10 mouse cellular contexts compared by ENCODE assay signal in genomic region chr14:31388086-31388872, GRCm38 (mm10). TPM values are rescaled to one million over a fixed set of nuclear protein-coding genes. Genes with fewer than 3 reads are reported as not detected.
DNase-seq lines count a peak whose midpoint lies in the region; ATAC-seq and TF ChIP-seq lines count a peak whose summit lies in the region.
"Had no signal": no experiment of that assay in that cellular context is flagged by ENCODE, and none has a peak within 500 bp of the region (broad histone marks: within the 10 kb centered on the region; RNA-seq: fewer than 3 reads in every experiment).

No protein-coding gene starts in this region.

- no peak overlapping the region for H3K4me2 ChIP-seq in heart, embryonic 14.5 days (ENCODE audit: low read length)
- H3K4me2 ChIP-seq in midbrain, embryonic 11.5 days = no peak overlapping the region
- no peak overlapping the region for H3K4me2 ChIP-seq in hindbrain, embryonic 11.5 days (replicated peaks; ENCODE audit: low read depth, low read length)
- no peak overlapping the region for H3K4me2 ChIP-seq in midbrain, postnatal 0 days (ENCODE audit: low read depth, low read length, poor library complexity, severe bottlenecking)
- H3K4me2 ChIP-seq in forebrain, embryonic 15.5 days (replicated peaks) = no peak overlapping the region

- ATAC-seq in heart, embryonic 14.5 days (ENCODE audit: insufficient number of reproducible peaks, insufficient read depth, low FRiP score, low read depth) = no peak
- ATAC-seq in midbrain, embryonic 11.5 days (ENCODE audit: low FRiP score) = no peak
- ATAC-seq in hindbrain, embryonic 11.5 days (ENCODE audit: low FRiP score) = no peak
- no peak for ATAC-seq in midbrain, postnatal 0 days (ENCODE audit: low FRiP score)
- no peak for ATAC-seq in forebrain, embryonic 15.5 days (replicated peaks)

- 0 out of 2 replicates have a peak overlapping the region, but pooled peaks have one; percentile 16 for H3K9ac ChIP-seq in heart, embryonic 14.5 days (ENCODE audit: low read length)
- no peak overlapping the region for H3K9ac ChIP-seq in midbrain, embryonic 11.5 days (ENCODE audit: low read length)
- H3K9ac ChIP-seq in hindbrain, embryonic 11.5 days (ENCODE audit: low read depth, low read length) = no peak overlapping the region
- H3K9ac ChIP-seq in midbrain, postnatal 0 days (replicated peaks; ENCODE audit: low read length, poor library complexity, severe bottlenecking) = no peak overlapping the region
- no peak overlapping the region for H3K9ac ChIP-seq in forebrain, embryonic 15.5 days (replicated peaks)

- H3K9me3 ChIP-seq in heart, embryonic 14.5 days (ENCODE audit: control insufficient read depth, low read length) = no peaks in the 10 kb centered on the region
- H3K9me3 ChIP-seq in midbrain, embryonic 10.5 days (replicated peaks) = no peaks in the 10 kb centered on the region
- no peaks in the 10 kb centered on the region for H3K9me3 ChIP-seq in midbrain, embryonic 11.5 days (ENCODE audit: control insufficient read depth, low read length)
- H3K9me3 ChIP-seq in hindbrain, embryonic 11.5 days (ENCODE audit: control insufficient read depth, low read length) = no peaks in the 10 kb centered on the region
- H3K9me3 ChIP-seq in midbrain, postnatal 0 days (ENCODE audit: low read length) = no peaks in the 10 kb centered on the region
- H3K9me3 ChIP-seq in forebrain, embryonic 15.5 days = no peaks in the 10 kb centered on the region
- H3K9me3 ChIP-seq: G1E had no signal

- 0 out of 2 replicates have a peak, but pooled peaks cover 4% of the 10 kb centered on the region for H3K27me3 ChIP-seq in heart, embryonic 14.5 days (ENCODE audit: control insufficient read depth, insufficient read depth, low read length)
- H3K27me3 ChIP-seq in midbrain, embryonic 10.5 days (ENCODE audit: low read depth, poor library complexity, severe bottlenecking) = no peaks in the 10 kb centered on the region
- H3K27me3 ChIP-seq in midbrain, embryonic 11.5 days (ENCODE audit: control insufficient read depth, insufficient read depth, low read length) = no peaks in the 10 kb centered on the region
- H3K27me3 ChIP-seq in hindbrain, embryonic 11.5 days (ENCODE audit: control insufficient read depth, insufficient read depth, low read length) = no peaks in the 10 kb centered on the region
- no peaks in the 10 kb centered on the region for H3K27me3 ChIP-seq in midbrain, postnatal 0 days (ENCODE audit: insufficient read depth, low read length)
- no peaks in the 10 kb centered on the region for H3K27me3 ChIP-seq in forebrain, embryonic 15.5 days

- H3K4me1 ChIP-seq in heart, embryonic 14.5 days (ENCODE audit: control insufficient read depth in 2 of 2, insufficient read depth in 2 of 2, low read length in 2 of 2) = peaks cover 27 to 32% of the 10 kb centered on the region in 2 experiments
- H3K4me1 ChIP-seq in midbrain, embryonic 10.5 days = peaks cover 18% of the 10 kb centered on the region
- H3K4me1 ChIP-seq in midbrain, embryonic 11.5 days (ENCODE audit: control insufficient read depth, insufficient read depth, low read length) = no peaks in the 10 kb centered on the region
- peaks cover 2% of the 10 kb centered on the region; the same call in 1 of the 2 replicates for H3K4me1 ChIP-seq in hindbrain, embryonic 11.5 days (replicated peaks; ENCODE audit: control insufficient read depth, insufficient read depth, low read length)
- no peaks in the 10 kb centered on the region for H3K4me1 ChIP-seq in midbrain, postnatal 0 days (ENCODE audit: insufficient read depth, low read length)
- no peaks in the 10 kb centered on the region for H3K4me1 ChIP-seq in forebrain, embryonic 15.5 days

- DNase-seq in heart, adult 8-10 months (ENCODE audit: low spot score) = no peak
- no peak for DNase-seq in midbrain, embryonic 10.5 days (ENCODE audit: low spot score)
- no peak for DNase-seq in midbrain, embryonic 11.5 days (ENCODE audit: low spot score, missing footprints)
- no peak for DNase-seq in hindbrain, embryonic 11.5 days (ENCODE audit: low spot score)
- no peak for DNase-seq in midbrain, postnatal 0 days (ENCODE audit: low spot score)
- no peak for DNase-seq in thymus, adult 18-20 months

- WGBS in heart, embryonic 14.5 days = 68% methylated on average over 13 of the region's 13 CpGs
- 76% methylated on average over 13 of the region's 13 CpGs for WGBS in midbrain, embryonic 10.5 days
- 73% methylated on average over 13 of the region's 13 CpGs for WGBS in midbrain, embryonic 11.5 days
- 63% methylated on average over 13 of the region's 13 CpGs for WGBS in hindbrain, embryonic 11.5 days
- WGBS in midbrain, postnatal 0 days = 68% methylated on average over 13 of the region's 13 CpGs
- WGBS in forebrain, embryonic 15.5 days = 78% methylated on average over 13 of the region's 13 CpGs

- no peak overlapping the region for H3K4me3 ChIP-seq in heart, embryonic 14.5 days (ENCODE audit: control insufficient read depth in 1 of 2, insufficient read depth in 1 of 2, low read depth in 1 of 2, low read length in 2 of 2)
- H3K4me3 ChIP-seq in midbrain, embryonic 10.5 days = no peak overlapping the region
- no peak overlapping the region for H3K4me3 ChIP-seq in midbrain, embryonic 11.5 days (ENCODE audit: low read depth, low read length)
- no peak overlapping the region for H3K4me3 ChIP-seq in hindbrain, embryonic 11.5 days (ENCODE audit: low read depth, low read length)
- H3K4me3 ChIP-seq in midbrain, postnatal 0 days (ENCODE audit: low read depth, low read length) = no peak overlapping the region
- H3K4me3 ChIP-seq in forebrain, embryonic 15.5 days = no peak overlapping the region
- H3K4me3 ChIP-seq: erythroblast, embryonic 14.5 days had no signal

- 0 out of 4 replicates have a peak overlapping the region, but pooled peaks of 1 of the 2 experiments have one; percentile 24 for H3K27ac ChIP-seq in heart, embryonic 14.5 days (replicated peaks in 1 of 2; ENCODE audit: control insufficient read depth in 1 of 2, insufficient read depth in 1 of 2, low read depth in 2 of 2, low read length in 2 of 2)
- peak overlapping the region; percentile 46; the same call in 1 of the 2 replicates for H3K27ac ChIP-seq in midbrain, embryonic 10.5 days (replicated peaks)
- H3K27ac ChIP-seq in midbrain, embryonic 11.5 days (ENCODE audit: low read depth, low read length) = no peak overlapping the region
- H3K27ac ChIP-seq in hindbrain, embryonic 11.5 days (ENCODE audit: low read depth, low read length) = peak overlapping the region; percentile 13; the same call in 1 of the 2 replicates
- 0 out of 2 replicates have a peak overlapping the region, but pooled peaks have one; percentile 18 for H3K27ac ChIP-seq in midbrain, postnatal 0 days (ENCODE audit: low read depth, low read length)
- no peak overlapping the region for H3K27ac ChIP-seq in forebrain, embryonic 15.5 days (replicated peaks)

- H3K36me3 ChIP-seq in heart, embryonic 14.5 days (ENCODE audit: control insufficient read depth, insufficient read depth, low read length) = no peaks in the 10 kb centered on the region
- H3K36me3 ChIP-seq in midbrain, embryonic 10.5 days = 0 out of 2 replicates have a peak, but pooled peaks cover 1% of the 10 kb centered on the region
- H3K36me3 ChIP-seq in midbrain, embryonic 11.5 days (ENCODE audit: control insufficient read depth, insufficient read depth, low read length) = no peaks in the 10 kb centered on the region
- no peaks in the 10 kb centered on the region for H3K36me3 ChIP-seq in hindbrain, embryonic 11.5 days (ENCODE audit: control insufficient read depth, insufficient read depth, low read length)
- H3K36me3 ChIP-seq in midbrain, postnatal 0 days (ENCODE audit: insufficient read depth, low read length) = peaks cover 20% of the 10 kb centered on the region; the same call in 1 of the 2 replicates
- no peaks in the 10 kb centered on the region for H3K36me3 ChIP-seq in forebrain, embryonic 15.5 days
- H3K36me3 ChIP-seq: G1E had no signal

- TF ChIP-seq CTCF in midbrain, postnatal 0 days (IDR thresholded peaks at IDR 0.05) = no peak

RNA-seq across cellular contexts. Expression of gene Sh3bp5, which starts 47.6 kb away (rescaled TPM):
- polyA plus RNA-seq in heart, embryonic 14.5 days (2014; fragmentation: Nextera tagmentation; extraction: Ambion mirVana) = 13.0 and 13.5 TPM in 2 replicates
- 10 to 100 TPM; 38.6 to 50.6 (median 50.1) TPM for total RNA-seq in heart, adult 8-10 months (2022)
- 17.3 and 22.8 TPM in 2 replicates for polyA plus RNA-seq in midbrain, embryonic 10.5 days (2016; fragmentation: Nextera tagmentation; extraction: Ambion mirVana)
- 15.3 and 15.8 TPM in 2 replicates for polyA plus RNA-seq in midbrain, embryonic 11.5 days (2014; fragmentation: Nextera tagmentation; extraction: Ambion mirVana)
- 13.6 and 17.3 TPM in 2 replicates for polyA plus RNA-seq in hindbrain, embryonic 11.5 days (2014; fragmentation: Nextera tagmentation; extraction: Ambion mirVana)
- total RNA-seq in midbrain, postnatal 0 days (2014; rRNA removed) = 61.7 and 76.5 TPM in 2 replicates
- polyA plus RNA-seq in midbrain, postnatal 0 days (2015; fragmentation: Nextera tagmentation; extraction: Ambion mirVana) = 141 and 165 TPM in 2 replicates
- 111 and 115 TPM in 2 replicates for polyA plus RNA-seq in forebrain, embryonic 15.5 days (2015; fragmentation: Nextera tagmentation; extraction: Ambion mirVana)

RNA-seq across cellular contexts. Expression of gene Capn7, which starts 51.8 kb away (rescaled TPM):
- polyA plus RNA-seq in heart, embryonic 14.5 days (2014; fragmentation: Nextera tagmentation; extraction: Ambion mirVana) = 44.9 and 45.9 TPM in 2 replicates
- total RNA-seq in heart, adult 8-10 months (2022) = 10 to 100 TPM; 31.5 to 35.4 (median 32.6) TPM
- 28.9 and 35.5 TPM in 2 replicates for polyA plus RNA-seq in midbrain, embryonic 10.5 days (2016; fragmentation: Nextera tagmentation; extraction: Ambion mirVana)
- polyA plus RNA-seq in midbrain, embryonic 11.5 days (2014; fragmentation: Nextera tagmentation; extraction: Ambion mirVana) = 45.5 and 48.6 TPM in 2 replicates
- 45.2 and 46.3 TPM in 2 replicates for polyA plus RNA-seq in hindbrain, embryonic 11.5 days (2014; fragmentation: Nextera tagmentation; extraction: Ambion mirVana)
- 73.7 and 84.3 TPM in 2 replicates for total RNA-seq in midbrain, postnatal 0 days (2014; rRNA removed)
- polyA plus RNA-seq in midbrain, postnatal 0 days (2015; fragmentation: Nextera tagmentation; extraction: Ambion mirVana) = 55.9 and 56.8 TPM in 2 replicates
- 61.3 and 66.1 TPM in 2 replicates for polyA plus RNA-seq in forebrain, embryonic 15.5 days (2015; fragmentation: Nextera tagmentation; extraction: Ambion mirVana)

Comparison
In these comparisons a context has a peak if more than half of its experiments do, and no peak if none do; other contexts are left out.
1. H3K27ac ChIP-seq: peak in midbrain, embryonic 10.5 days (single experiment), hindbrain, embryonic 11.5 days (single experiment) and midbrain, postnatal 0 days (single experiment); none in midbrain, embryonic 11.5 days (single experiment) and forebrain, embryonic 15.5 days (single experiment).